Mouse (Mus musculus) lung, embryonic 15.5 days (tissue): ENCODE measurements around the gene Ttn. TPM values are rescaled to one million over a fixed set of nuclear protein-coding genes. Genes with fewer than 3 reads are reported as not detected.

ENCODE experiments used
- ATAC-seq: fragments of 200-750 bp; cut with Nextera tagmentation; 2 replicates; pipeline ENCODE4 v1.8.0; 2017; ENCODE audit warnings: moderate number of reproducible peaks, borderline replicate concordance; ENCODE audit not compliant: low FRiP score, low TSS enrichment; ENCODE audit errors: extremely low read depth
- H3K27ac ChIP-seq: fragments of 300-500 bp; sonication (generic); 2 replicates; pipeline ENCODE4 v1.5.1; 2015; ENCODE audit warnings: moderate library complexity, mild to moderate bottlenecking, inconsistent platforms
- H3K27me3 ChIP-seq: fragments of 300-500 bp; sonication (generic); 2 replicates; pipeline ENCODE4 v1.6.1; 2015; ENCODE audit warnings: inconsistent platforms
- H3K36me3 ChIP-seq: fragments of 300-500 bp; sonication (generic); 2 replicates; pipeline ENCODE4 v1.6.1; 2015; ENCODE audit warnings: inconsistent platforms
- H3K4me1 ChIP-seq: fragments of 300-500 bp; sonication (generic); 2 replicates; pipeline ENCODE4 v1.6.1; 2015; ENCODE audit warnings: inconsistent platforms
- H3K4me2 ChIP-seq: fragments of 300-500 bp; sonication (generic); 2 replicates; pipeline ENCODE4 v1.6.1; 2015; ENCODE audit warnings: inconsistent platforms, mild to moderate bottlenecking, moderate library complexity
- H3K4me3 ChIP-seq: fragments of 300-500 bp; sonication (generic); 2 replicates; pipeline ENCODE4 v1.5.1; 2015; ENCODE audit warnings: mild to moderate bottlenecking, inconsistent platforms
- H3K9ac ChIP-seq: fragments of 300-500 bp; sonication (generic); 2 replicates; pipeline ENCODE4 v1.6.1; 2015; ENCODE audit warnings: inconsistent platforms
- H3K9me3 ChIP-seq: fragments of 300-500 bp; sonication (generic); 2 replicates; pipeline ENCODE4 v1.6.1; 2016; ENCODE audit warnings: inconsistent platforms
- WGBS: fragments of 180-500 bp; shearing (Covaris S2); methylation state at CpG from one replicate; pipeline ENCODE4 v1.1.7; 2015; 5-methylcytosine and 5-hydroxymethylcytosine counted together
- polyA plus RNA-seq: library from polyadenylated mRNA; unstranded; fragments of >200 nt; fragmentation: Nextera tagmentation; extraction: Ambion mirVana; gene quantifications from 2 replicates; pipeline ENCODE4 v1.2.1, GENCODE M21; 2015

The Ttn gene
- polyA plus RNA-seq, 1 experiment from 2014 or later, result 21.3 TPM

- Histone ChIP-seq H3K4me2 (no peak overlapping the region), H3K9ac (no peak overlapping the region), H3K9me3 (no peaks in the 10 kb centered on the region), H3K27ac (no peak overlapping the region), H3K27me3 (no peaks in the 10 kb centered on the region), H3K36me3 (no peaks in the 10 kb centered on the region), H3K4me3 (no peak overlapping the region), H3K4me1 (no peaks in the 10 kb centered on the region)
- ATAC-seq, result no peak
- 85% methylated on average over 20 of the region's 20 CpGs for WGBS
Observed at GRCm38 (mm10) chr2:76814048-76814817, 168.1 kb downstream of the Ttn start.

DNA sequence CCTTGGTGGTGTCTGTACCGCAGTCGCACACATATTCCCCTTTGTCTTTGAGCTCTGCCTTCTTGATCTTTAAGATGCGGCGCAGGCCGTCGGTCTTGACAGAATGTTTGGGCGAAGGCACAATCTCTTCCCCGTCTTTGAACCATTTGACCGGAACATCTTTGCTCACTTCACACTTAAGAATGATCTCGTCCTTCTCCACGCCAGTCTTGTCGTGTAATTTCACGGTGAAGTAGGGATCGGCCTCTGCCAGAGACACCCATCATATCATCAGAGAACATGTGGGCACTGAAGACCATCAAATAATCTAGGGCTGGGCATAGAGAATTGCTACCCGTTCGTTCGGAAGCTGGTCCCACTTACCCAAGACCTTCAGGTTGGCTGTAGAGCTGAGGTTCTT, 171.2 kb downstream of the Ttn start:
- Histone ChIP-seq H3K27ac (no peak overlapping the region), H3K4me1 (no peaks in the 10 kb centered on the region), H3K9me3 (no peaks in the 10 kb centered on the region), H3K27me3 (no peaks in the 10 kb centered on the region), H3K36me3 (no peaks in the 10 kb centered on the region), H3K4me2 (no peak overlapping the region), H3K9ac (no peak overlapping the region), H3K4me3 (no peak overlapping the region)
- no peak for ATAC-seq
- 92% methylated on average over 17 of the region's 17 CpGs for WGBS

DNA sequence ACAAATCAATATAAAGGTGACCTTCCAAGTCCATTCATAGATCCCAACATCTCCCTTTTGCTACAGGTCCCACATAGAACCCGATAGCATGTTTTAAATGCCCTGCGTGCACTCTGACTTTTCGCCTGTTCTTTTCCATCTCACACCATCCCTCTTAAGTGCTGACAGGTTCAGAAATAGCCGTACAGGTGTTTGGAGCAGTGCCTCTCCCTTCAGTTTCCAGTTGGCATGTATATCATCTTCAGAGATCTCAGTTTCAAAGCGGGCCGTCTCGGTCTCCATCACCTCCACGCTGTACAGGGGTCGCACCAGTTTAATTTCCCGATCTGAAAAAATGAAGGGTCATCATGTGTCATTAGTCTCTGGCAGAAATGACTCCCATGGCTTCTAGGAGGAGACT, 174.0 kb downstream of the Ttn start:
- H3K4me1 ChIP-seq, result no peaks in the 10 kb centered on the region
- no peak overlapping the region for H3K9ac ChIP-seq
- WGBS, result 88% methylated on average over 10 of the region's 10 CpGs
- no peak for ATAC-seq
- H3K27me3 ChIP-seq, result no peaks in the 10 kb centered on the region
- no peak overlapping the region for H3K4me3 ChIP-seq
- no peaks in the 10 kb centered on the region for H3K9me3 ChIP-seq
- no peak overlapping the region for H3K27ac ChIP-seq
- no peaks in the 10 kb centered on the region for H3K36me3 ChIP-seq
- H3K4me2 ChIP-seq, result no peak overlapping the region

GRCm38 (mm10) chr2:76807284-76807683, 175.1 kb downstream of the Ttn start:
- H3K27ac ChIP-seq, result no peak overlapping the region
- H3K36me3 ChIP-seq, result no peaks in the 10 kb centered on the region
- 70% methylated on average over 7 of the region's 7 CpGs for WGBS
- H3K4me2 ChIP-seq, result no peak overlapping the region
- no peaks in the 10 kb centered on the region for H3K9me3 ChIP-seq
- no peak overlapping the region for H3K9ac ChIP-seq
- no peaks in the 10 kb centered on the region for H3K27me3 ChIP-seq
- H3K4me3 ChIP-seq, result no peak overlapping the region
- H3K4me1 ChIP-seq, result no peaks in the 10 kb centered on the region
- no peak for ATAC-seq

DNA sequence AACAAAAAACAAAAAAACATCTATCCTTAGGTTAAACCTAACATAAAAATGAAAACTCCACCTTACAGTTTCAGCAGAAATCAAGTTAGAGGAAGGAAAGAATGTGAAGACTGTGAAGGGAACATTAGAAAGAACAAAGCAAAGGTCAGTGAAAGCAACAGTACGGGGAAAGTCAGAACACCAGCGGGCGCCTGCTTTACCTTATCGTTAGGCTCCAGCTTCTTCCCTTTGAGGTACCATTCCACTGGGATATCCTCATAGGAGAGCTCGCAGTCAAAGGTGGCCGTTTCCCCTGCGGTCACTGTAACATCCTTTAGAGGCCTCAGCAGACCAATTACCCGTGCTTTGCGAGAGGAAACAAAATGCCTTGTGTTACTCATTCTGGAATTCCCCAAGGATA, 175.5 kb downstream of the Ttn start:
- H3K9me3 ChIP-seq, result no peaks in the 10 kb centered on the region
- 84% methylated on average over 9 of the region's 9 CpGs for WGBS
- no peaks in the 10 kb centered on the region for H3K27me3 ChIP-seq
- H3K9ac ChIP-seq, result no peak overlapping the region
- ATAC-seq, result no peak
- no peak overlapping the region for H3K4me2 ChIP-seq
- H3K27ac ChIP-seq, result no peak overlapping the region
- H3K4me1 ChIP-seq, result no peaks in the 10 kb centered on the region
- no peaks in the 10 kb centered on the region for H3K36me3 ChIP-seq
- H3K4me3 ChIP-seq, result no peak overlapping the region

GRCm38 (mm10) chr2:76806376-76806775, 176.0 kb downstream of the Ttn start:
- Histone ChIP-seq H3K9me3 (no peaks in the 10 kb centered on the region), H3K4me2 (no peak overlapping the region), H3K36me3 (no peaks in the 10 kb centered on the region), H3K9ac (no peak overlapping the region), H3K27me3 (no peaks in the 10 kb centered on the region), H3K4me1 (no peaks in the 10 kb centered on the region), H3K27ac (no peak overlapping the region), H3K4me3 (no peak overlapping the region)
- 33% methylated on average over 4 of the region's 4 CpGs for WGBS
- no peak for ATAC-seq

- H3K27me3 ChIP-seq, result no peaks in the 10 kb centered on the region
- no peak overlapping the region for H3K9ac ChIP-seq
- ATAC-seq, result no peak
- H3K27ac ChIP-seq, result no peak overlapping the region
- 75% methylated on average over 5 of the region's 5 CpGs for WGBS
- H3K4me2 ChIP-seq, result no peak overlapping the region
- H3K4me3 ChIP-seq, result no peak overlapping the region
- no peaks in the 10 kb centered on the region for H3K36me3 ChIP-seq
- no peaks in the 10 kb centered on the region for H3K4me1 ChIP-seq
- no peaks in the 10 kb centered on the region for H3K9me3 ChIP-seq
Observed at GRCm38 (mm10) chr2:76805191-76805892, 177.0 kb downstream of the Ttn start.

DNA sequence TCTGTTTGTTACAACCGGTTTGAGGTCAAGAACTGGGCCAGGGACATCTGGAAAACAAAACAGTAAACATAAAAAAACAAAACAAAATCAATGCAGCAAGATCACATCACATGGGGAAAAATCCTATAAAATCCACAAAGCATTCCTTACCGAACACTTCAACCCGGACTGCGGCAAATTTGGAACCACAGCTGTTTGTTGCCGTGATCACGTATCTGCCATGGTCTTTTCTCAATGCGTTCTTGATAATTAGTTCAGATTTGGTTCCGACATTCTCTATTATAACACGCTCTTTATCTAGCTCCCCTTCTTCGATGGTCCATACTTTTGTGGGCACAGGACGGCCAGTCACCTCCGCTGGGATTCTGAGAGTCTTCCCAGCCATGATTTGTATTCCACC, 198.2 kb downstream of the Ttn start:
- no peak overlapping the region for H3K4me3 ChIP-seq
- no peak overlapping the region for H3K4me2 ChIP-seq
- ATAC-seq, result no peak
- 96% methylated on average over 12 of the region's 12 CpGs for WGBS
- no peaks in the 10 kb centered on the region for H3K36me3 ChIP-seq
- H3K27ac ChIP-seq, result no peak overlapping the region
- H3K9me3 ChIP-seq, result no peaks in the 10 kb centered on the region
- H3K4me1 ChIP-seq, result no peaks in the 10 kb centered on the region
- no peak overlapping the region for H3K9ac ChIP-seq
- no peaks in the 10 kb centered on the region for H3K27me3 ChIP-seq

GRCm38 (mm10) chr2:76780792-76781191, 201.6 kb downstream of the Ttn start:
- H3K4me1 ChIP-seq, result no peaks in the 10 kb centered on the region
- ATAC-seq, result no peak
- no peak overlapping the region for H3K4me3 ChIP-seq
- H3K9me3 ChIP-seq, result no peaks in the 10 kb centered on the region
- WGBS, result 87% methylated on average over 13 of the region's 13 CpGs
- H3K36me3 ChIP-seq, result no peaks in the 10 kb centered on the region
- no peak overlapping the region for H3K27ac ChIP-seq
- no peak overlapping the region for H3K4me2 ChIP-seq
- H3K27me3 ChIP-seq, result no peaks in the 10 kb centered on the region
- no peak overlapping the region for H3K9ac ChIP-seq

DNA sequence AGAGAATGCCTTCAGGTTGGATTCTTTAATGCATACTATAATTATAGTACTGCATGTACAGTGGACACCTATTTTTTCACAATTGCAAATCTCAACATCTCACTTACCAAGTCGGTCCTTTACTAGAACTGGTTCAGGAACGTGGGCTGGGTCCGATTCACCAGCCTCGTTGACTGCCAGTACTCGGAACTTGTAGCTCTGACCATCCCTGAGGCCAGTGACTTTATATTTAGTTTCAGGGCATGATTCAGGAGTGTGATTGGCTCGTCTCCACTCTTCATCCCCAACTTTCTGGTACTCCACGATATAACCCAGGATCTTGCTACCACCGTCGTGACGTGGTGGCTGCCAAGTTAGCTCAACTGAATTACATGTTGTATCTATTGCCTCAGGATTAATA, 212.5 kb downstream of the Ttn start:
- Histone ChIP-seq H3K36me3 (no peaks in the 10 kb centered on the region), H3K27ac (no peak overlapping the region), H3K9me3 (no peaks in the 10 kb centered on the region), H3K4me3 (no peak overlapping the region), H3K4me1 (no peaks in the 10 kb centered on the region), H3K9ac (no peak overlapping the region), H3K4me2 (no peak overlapping the region), H3K27me3 (no peaks in the 10 kb centered on the region)
- 87% methylated on average over 10 of the region's 10 CpGs for WGBS
- no peak for ATAC-seq

- H3K27ac ChIP-seq, result no peak overlapping the region
- H3K9ac ChIP-seq, result no peak overlapping the region
- no peaks in the 10 kb centered on the region for H3K4me1 ChIP-seq
- H3K9me3 ChIP-seq, result no peaks in the 10 kb centered on the region
- 92% methylated on average over 12 of the region's 12 CpGs for WGBS
- no peaks in the 10 kb centered on the region for H3K36me3 ChIP-seq
- no peak for ATAC-seq
- H3K27me3 ChIP-seq, result no peaks in the 10 kb centered on the region
- H3K4me3 ChIP-seq, result no peak overlapping the region
- no peak overlapping the region for H3K4me2 ChIP-seq
Observed at GRCm38 (mm10) chr2:76767231-76767630, 215.1 kb downstream of the Ttn start.

GRCm38 (mm10) chr2:76764526-76764925, 217.8 kb downstream of the Ttn start:
- Histone ChIP-seq H3K4me3 (no peak overlapping the region), H3K4me1 (no peaks in the 10 kb centered on the region), H3K9me3 (no peaks in the 10 kb centered on the region), H3K9ac (no peak overlapping the region), H3K36me3 (no peaks in the 10 kb centered on the region), H3K27me3 (no peaks in the 10 kb centered on the region), H3K4me2 (no peak overlapping the region), H3K27ac (no peak overlapping the region)
- ATAC-seq, result no peak
- WGBS, result 89% methylated on average over 13 of the region's 13 CpGs
